Mouse (Mus musculus): ENCODE results near the gene Mpp6. TPM values are rescaled to one million over a fixed set of nuclear protein-coding genes. Genes with fewer than 3 reads are reported as not detected.

Mpp6 gene
- total and polyA plus RNA-seq, 3 experiments, result 86.9 to 107 (median 104) TPM

- no peak for TF ChIP-seq CHD1 (IDR thresholded peaks at IDR 0.05; ENCODE audit: low read depth, low read length)
- TF ChIP-seq HCFC1 (IDR thresholded peaks at IDR 0.05; ENCODE audit: low read depth, low read length), result no peak
- TF ChIP-seq UBTF (IDR thresholded peaks at IDR 0.05; ENCODE audit: low read depth, low read length), result 0 out of 2 replicates have a peak, but pooled peaks have one; percentile 7
- no peak for TF ChIP-seq ZC3H11A (IDR thresholded peaks at IDR 0.05; ENCODE audit: low read depth, low read length)
- H3K9me3 ChIP-seq (replicated peaks; ENCODE audit: low read length), result no peaks in the 10 kb centered on the region
- H3K4me2 ChIP-seq (ENCODE audit: insufficient read depth, low read depth, poor library complexity, severe bottlenecking), result peak overlapping the region; percentile 100
- peaks cover 5% of the 10 kb centered on the region for H3K27me3 ChIP-seq (replicated peaks)
- H3K27ac ChIP-seq (ENCODE audit: insufficient read depth, low read depth), result no peak overlapping the region
- H3K36me3 ChIP-seq (replicated peaks in 1 of 2; ENCODE audit: control insufficient read depth in 1 of 2, insufficient read depth in 1 of 2, low read length in 1 of 2), result peaks cover 0 to 4% of the 10 kb centered on the region in 2 experiments
- in situ Hi-C loops (cut with MboI; ENCODE audit: low pct_ligation_motif_present, low pct_unique_long_range_greater_than_20kb, low sequenced_read_pairs), result loop anchor here (10.0 to 25.0 kb wide), 4 partner anchors 74 to 599 kb away; no protein-coding TSS in a partner anchor
- peak overlapping the region; percentile 42 for H3K9ac ChIP-seq (ENCODE audit: insufficient read depth, low read depth)
- H3K4me3 ChIP-seq (replicated peaks in 1 of 3; ENCODE audit: low read depth in 2 of 3, low read length in 2 of 3, poor library complexity in 1 of 3), result peak overlapping the region; percentile 78 to 87 (median 84)
- H3K79me2 ChIP-seq (replicated peaks; ENCODE audit: control insufficient read depth, extremely low read depth, insufficient read depth, poor library complexity, severe bottlenecking), result peaks cover 24% of the 10 kb centered on the region
- no peak for DNase-seq (ENCODE audit: extremely low read depth)
- H3K4me1 ChIP-seq (ENCODE audit: control insufficient read depth in 1 of 2, insufficient read depth in 2 of 2), result peaks cover 4 to 30% of the 10 kb centered on the region in 2 experiments; a peak in 3 of 4 replicates
- dilution Hi-C loops (cut with MboI; ENCODE audit: extremely low pct_ligation_motif_present, extremely low pct_unique_long_range_greater_than_20kb, low sequenced_read_pairs), result no loop called here
These were observed 1.1 kb downstream of the Mpp6 start for GRCm38 (mm10) chr6:50111111-50111655.

DNA sequence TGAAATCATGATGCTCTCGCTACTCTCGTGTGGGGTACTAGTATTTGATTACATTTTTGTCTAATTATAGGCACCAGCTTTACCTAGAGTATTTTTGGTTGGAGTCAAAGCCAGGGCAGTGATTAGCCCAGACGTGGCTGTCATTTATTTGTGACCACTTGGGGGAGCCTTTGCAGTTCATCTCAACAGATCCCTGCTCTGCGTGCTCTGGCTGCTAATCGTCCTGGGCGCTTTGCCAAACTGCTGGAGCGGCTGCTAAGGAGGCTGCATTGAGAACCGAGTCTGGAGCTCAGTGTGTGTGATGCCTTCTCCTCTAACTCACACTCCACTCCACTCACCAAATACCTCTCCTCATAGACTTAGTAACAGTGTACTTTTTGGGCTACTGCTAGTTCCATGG, 2.7 kb downstream of the Mpp6 start:
- dilution Hi-C loops (cut with MboI; ENCODE audit: extremely low pct_ligation_motif_present, extremely low pct_unique_long_range_greater_than_20kb, low sequenced_read_pairs), result no loop called here
- Histone ChIP-seq H3K79me2 (replicated peaks; ENCODE audit: control insufficient read depth, extremely low read depth, insufficient read depth, poor library complexity, severe bottlenecking) (peaks cover 29% of the 10 kb centered on the region), H3K4me1 (ENCODE audit: control insufficient read depth in 1 of 2, insufficient read depth in 2 of 2) (peaks cover 4 to 31% of the 10 kb centered on the region in 2 experiments; a peak in 3 of 4 replicates), H3K36me3 (replicated peaks in 1 of 2; ENCODE audit: control insufficient read depth in 1 of 2, insufficient read depth in 1 of 2, low read length in 1 of 2) (peaks cover 0 to 6% of the 10 kb centered on the region in 2 experiments), H3K4me3 (replicated peaks in 1 of 3; ENCODE audit: low read depth in 2 of 3, low read length in 2 of 3, poor library complexity in 1 of 3) (no peak overlapping the region), H3K27ac (ENCODE audit: insufficient read depth, low read depth) (no peak overlapping the region), H3K4me2 (ENCODE audit: insufficient read depth, low read depth, poor library complexity, severe bottlenecking) (peak overlapping the region; percentile 93), H3K9ac (ENCODE audit: insufficient read depth, low read depth) (no peak overlapping the region; the same call in 1 of the 2 replicates), H3K9me3 (replicated peaks; ENCODE audit: low read length) (no peaks in the 10 kb centered on the region), H3K27me3 (replicated peaks) (peaks cover 5% of the 10 kb centered on the region)
- in situ Hi-C loops (cut with MboI; ENCODE audit: low pct_ligation_motif_present, low pct_unique_long_range_greater_than_20kb, low sequenced_read_pairs), result loop anchor here (10.0 to 25.0 kb wide), 4 partner anchors 72 to 600 kb away; no protein-coding TSS in a partner anchor
- TF ChIP-seq ETS1 (conservative IDR thresholded peaks at IDR 0.05; ENCODE audit: low read depth, low read length), result peak; percentile 22; the same call in 1 of the 2 replicates
- TF ChIP-seq JUND (conservative IDR thresholded peaks at IDR 0.05; ENCODE audit: low read depth, low read length), result no peak
- peak; percentile 31; the same call in 1 of the 2 replicates for TF ChIP-seq ZC3H11A (IDR thresholded peaks at IDR 0.05; ENCODE audit: low read depth, low read length)
- TF ChIP-seq SMC3 (IDR thresholded peaks at IDR 0.05; ENCODE audit: low read depth, low read length), result peak; percentile 83
- TF ChIP-seq MYC (IDR thresholded peaks at IDR 0.05; ENCODE audit: low read depth, low read length), result peak; percentile 56; the same call in 1 of the 2 replicates
- no peak for TF ChIP-seq JUN (IDR thresholded peaks at IDR 0.05; ENCODE audit: insufficient read depth, low read depth, low read length)
- TF ChIP-seq MEF2A (IDR thresholded peaks at IDR 0.05; ENCODE audit: borderline replicate concordance, low read depth, low read length), result peak; percentile 60; the same call in 1 of the 2 replicates
- peak; percentile 88 for TF ChIP-seq RAD21 (IDR thresholded peaks at IDR 0.05; ENCODE audit: low read depth, low read length)
- TF ChIP-seq TCF12 (IDR thresholded peaks at IDR 0.05; ENCODE audit: low read depth, low read length), result peak; percentile 48; the same call in 1 of the 2 replicates
- peak; percentile 66; the same call in 1 of the 2 replicates for TF ChIP-seq SIN3A (IDR thresholded peaks at IDR 0.05; ENCODE audit: low read length)
- peak; percentile 32; the same call in 1 of the 2 replicates for TF ChIP-seq IRF4 (IDR thresholded peaks at IDR 0.05; ENCODE audit: low read depth, low read length)
- TF ChIP-seq USF1 (IDR thresholded peaks at IDR 0.05; ENCODE audit: low read depth, low read length), result no peak
- TF ChIP-seq ZNF384 (IDR thresholded peaks at IDR 0.05; ENCODE audit: low read depth, low read length), result no peak
- peak; percentile 55; the same call in 1 of the 2 replicates for TF ChIP-seq MAX (IDR thresholded peaks at IDR 0.05; ENCODE audit: low read length)
- 0 out of 2 replicates have a peak, but pooled peaks have one; percentile 47 for TF ChIP-seq RCOR1 (conservative IDR thresholded peaks at IDR 0.05; ENCODE audit: low read depth, low read length)
- peak; percentile 32; the same call in 1 of the 2 replicates for TF ChIP-seq EP300 (IDR thresholded peaks at IDR 0.05; ENCODE audit: low read length)
- TF ChIP-seq BHLHE40 (IDR thresholded peaks at IDR 0.05; ENCODE audit: low read depth, low read length), result peak; percentile 34; the same call in 1 of the 2 replicates
- peak; percentile 56 to 90 for TF ChIP-seq CTCF (conservative IDR thresholded peaks at IDR 0.05 in 1 of 2, IDR thresholded peaks at IDR 0.05 in 1 of 2; ENCODE audit: low read depth in 2 of 2, low read length in 2 of 2)
- TF ChIP-seq NELFE (IDR thresholded peaks at IDR 0.05; ENCODE audit: low read depth, low read length), result no peak
- TF ChIP-seq MXI1 (IDR thresholded peaks at IDR 0.05; ENCODE audit: low read depth, low read length), result peak; percentile 45; the same call in 1 of the 2 replicates
- DNase-seq (ENCODE audit: extremely low read depth), result peak; percentile 88

All from CH12.LX (cell line).